Mouse (Mus musculus) limb, embryonic 14.5 days (tissue): ENCODE measurements at regions not wholly inside any gene's neighbourhood (a gene's known extent, or its start where the extent isn't known, plus 50 kb on each side); places are given as distances from the start of the nearest gene placed in this dataset.

Source experiments
- ATAC-seq: fragments of 200-750 bp; cut with Nextera tagmentation; 2 replicates; pipeline ENCODE4 v1.8.0; 2017; ENCODE audit warnings: low read depth, moderate number of reproducible peaks, moderate TSS enrichment; ENCODE audit not compliant: low FRiP score
- DNase-seq: peaks from one replicate; pipeline ENCODE4 v3.0.0-alpha.2; 2015; ENCODE audit warnings: low spot score
- H3K27ac ChIP-seq: fragments of 300-500 bp; sonication (generic); replicated peaks from 2 replicates; pipeline ENCODE4 v1.5.1; 2014; ENCODE audit warnings: low read depth, mild to moderate bottlenecking, low read length, moderate library complexity, mixed read lengths
- H3K27me3 ChIP-seq: fragments of 300-500 bp; sonication (generic); 2 replicates; pipeline ENCODE4 v1.6.1; 2014; ENCODE audit warnings: low read length, mixed read lengths; ENCODE audit not compliant: control insufficient read depth, insufficient read depth
- H3K36me3 ChIP-seq: fragments of 300-500 bp; sonication (generic); 2 replicates; pipeline ENCODE4 v1.6.1; 2014; ENCODE audit warnings: mild to moderate bottlenecking, low read length, moderate library complexity, mixed read lengths; ENCODE audit not compliant: control insufficient read depth, insufficient read depth
- H3K4me1 ChIP-seq: fragments of 300-500 bp; sonication (generic); 2 replicates; pipeline ENCODE4 v1.6.1; 2014; ENCODE audit warnings: antibody characterized with exemption, low read length, mixed read lengths; ENCODE audit not compliant: control insufficient read depth, insufficient read depth
- H3K4me2 ChIP-seq: fragments of 300-500 bp; sonication (generic); replicated peaks from 2 replicates; pipeline ENCODE4 v1.6.1; 2014; ENCODE audit warnings: low read depth, mild to moderate bottlenecking, low read length, moderate library complexity; ENCODE audit not compliant: severe bottlenecking
- H3K4me3 ChIP-seq: fragments of 300-500 bp; sonication (generic); replicated peaks from 2 replicates; pipeline ENCODE4 v1.5.1; 2014; ENCODE audit warnings: low read length
- H3K9ac ChIP-seq: fragments of 300-500 bp; sonication (generic); 2 replicates; pipeline ENCODE4 v1.6.1; 2014; ENCODE audit warnings: mild to moderate bottlenecking, low read depth, low read length, moderate library complexity; ENCODE audit not compliant: severe bottlenecking
- H3K9me3 ChIP-seq: fragments of 300-500 bp; sonication (generic); 2 replicates; pipeline ENCODE4 v1.6.1; 2016; ENCODE audit warnings: low read length; ENCODE audit not compliant: control insufficient read depth
- POLR2A ChIP-seq: fragments of 200-500 bp; IDR thresholded peaks from 2 replicates; pipeline ENCODE4 v1.8.0; 2012; ENCODE audit warnings: inconsistent platforms, mild to moderate bottlenecking, moderate library complexity, borderline replicate concordance; ENCODE audit not compliant: insufficient read depth, insufficient read length; ENCODE audit errors: extremely low read depth
- WGBS: fragments of 180-500 bp; shearing (Covaris S2); extraction: QIAGEN DNeasy Blood & Tissue Kit; methylation state at CpG from one replicate; pipeline ENCODE4 v1.1.7; 2014; 5-methylcytosine and 5-hydroxymethylcytosine counted together

DNA sequence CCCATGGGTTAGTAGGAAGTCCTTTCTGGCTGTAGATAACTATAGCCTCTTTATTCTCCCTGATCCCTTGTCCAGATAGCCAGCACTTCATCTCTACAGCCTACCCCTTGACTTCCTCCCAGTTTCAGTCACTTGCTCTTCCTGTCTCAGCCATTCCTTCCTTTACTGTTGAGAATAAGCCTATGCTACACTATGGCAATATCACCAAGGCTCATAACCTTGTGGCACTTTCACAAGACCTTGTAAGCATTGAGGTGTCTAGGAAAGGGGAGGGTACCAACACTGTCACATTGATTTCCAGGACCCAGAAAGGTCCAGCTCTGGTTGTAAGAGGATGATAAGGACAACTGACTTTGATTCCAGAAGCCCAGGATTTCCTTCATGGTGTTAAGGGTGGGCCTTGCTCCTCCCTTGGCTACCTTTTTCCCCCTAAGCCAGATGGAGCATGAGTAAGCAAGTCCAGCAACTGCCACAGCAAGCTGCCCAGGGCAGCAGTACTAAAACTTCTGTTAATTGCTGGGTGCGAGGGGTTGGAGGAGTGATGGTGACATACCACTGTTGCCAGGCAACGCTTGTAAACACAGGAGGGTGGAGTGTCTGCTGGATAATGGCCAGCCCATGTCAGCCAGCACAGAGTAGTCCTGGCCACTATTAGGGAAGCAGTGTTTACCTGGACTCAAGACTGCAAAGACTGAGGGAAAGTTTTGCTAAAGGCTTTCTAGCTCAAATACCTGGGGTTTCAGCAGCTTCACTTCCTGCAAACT is 75.7 kb downstream of the Ankrd16 start:
- ATAC-seq (peak; percentile 30), DNase-seq (peak; percentile 52)
- TF ChIP-seq POLR2A = no peak
- Histone ChIP-seq H3K9ac (no peak overlapping the region), H3K36me3 (no peaks in the 10 kb centered on the region), H3K4me3 (no peak overlapping the region), H3K4me2 (no peak overlapping the region), H3K27me3 (no peaks in the 10 kb centered on the region), H3K27ac (no peak overlapping the region), H3K9me3 (no peaks in the 10 kb centered on the region), H3K4me1 (no peaks in the 10 kb centered on the region)
- 8% methylated on average over 2 of the region's 2 CpGs for WGBS

- Histone ChIP-seq H3K36me3 (no peaks in the 10 kb centered on the region), H3K4me2 (no peak overlapping the region), H3K9ac (no peak overlapping the region), H3K4me1 (no peaks in the 10 kb centered on the region), H3K4me3 (no peak overlapping the region), H3K9me3 (peaks cover 6% of the 10 kb centered on the region; the same call in 1 of the 2 replicates), H3K27me3 (no peaks in the 10 kb centered on the region), H3K27ac (no peak overlapping the region)
- TF ChIP-seq POLR2A = no peak
- WGBS = 33% methylated on average over 2 of the region's 2 CpGs
- ATAC-seq (no peak), DNase-seq (no peak)
Measured at GRCm38 (mm10) chr2:11869983-11870382, 92.3 kb downstream of the Ankrd16 start.

GRCm38 (mm10) chr2:11880005-11880404 is 102.3 kb downstream of the Ankrd16 start:
- H3K27me3 ChIP-seq = no peaks in the 10 kb centered on the region
- no peak for DNase-seq
- WGBS = 13% methylated on average over 1 of the region's 1 CpGs
- TF ChIP-seq POLR2A = no peak
- H3K36me3 ChIP-seq = no peaks in the 10 kb centered on the region
- ATAC-seq = no peak
- no peak overlapping the region for H3K4me2 ChIP-seq
- 0 out of 2 replicates have a peak, but pooled peaks cover under 1% of the 10 kb centered on the region for H3K9me3 ChIP-seq
- no peak overlapping the region for H3K9ac ChIP-seq
- H3K4me3 ChIP-seq = no peak overlapping the region
- no peaks in the 10 kb centered on the region for H3K4me1 ChIP-seq
- no peak overlapping the region for H3K27ac ChIP-seq

DNA sequence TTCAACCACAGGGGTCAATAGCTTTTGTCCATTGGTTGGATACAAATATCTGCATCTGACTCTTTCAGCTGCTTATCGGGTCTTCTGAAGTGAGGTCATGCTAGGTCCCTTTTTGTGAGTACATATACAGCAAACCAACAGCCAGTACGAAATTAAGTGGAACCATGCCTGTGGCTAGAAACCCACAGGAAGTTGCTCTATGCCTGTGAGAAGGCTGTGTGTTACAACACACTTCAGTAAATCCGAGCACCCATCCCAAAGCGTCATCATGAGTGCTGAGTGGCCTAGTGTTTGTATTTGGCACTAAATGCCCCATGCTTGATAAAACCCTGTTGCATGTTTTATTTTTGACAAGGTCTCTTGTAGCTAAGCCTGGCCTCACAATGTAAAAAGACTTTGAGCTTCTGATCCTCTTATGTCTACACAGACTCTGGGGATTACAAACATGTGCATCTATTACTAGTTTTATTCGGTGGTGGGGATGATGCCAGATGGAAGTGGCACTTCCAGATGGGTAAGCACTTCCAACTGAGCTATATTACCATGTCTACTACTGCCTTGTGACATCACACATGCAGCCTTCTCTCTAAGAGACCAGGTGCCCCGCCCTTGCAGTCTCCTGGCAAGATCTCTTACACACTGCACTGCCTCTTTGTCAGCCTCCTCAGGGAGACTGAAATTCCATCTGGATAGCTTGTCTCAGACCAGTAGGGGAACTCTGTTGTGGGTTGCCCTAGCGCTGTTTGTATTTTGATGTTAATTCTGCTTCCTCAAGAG is 117.3 kb downstream of the Ankrd16 start:
- Histone ChIP-seq H3K4me1 (no peaks in the 10 kb centered on the region), H3K27me3 (no peaks in the 10 kb centered on the region), H3K27ac (no peak overlapping the region), H3K4me2 (no peak overlapping the region), H3K36me3 (no peaks in the 10 kb centered on the region), H3K9ac (no peak overlapping the region), H3K4me3 (no peak overlapping the region), H3K9me3 (no peaks in the 10 kb centered on the region)
- ATAC-seq (no peak), DNase-seq (no peak)
- TF ChIP-seq POLR2A = no peak
- 73% methylated on average over 7 of the region's 7 CpGs for WGBS

DNA sequence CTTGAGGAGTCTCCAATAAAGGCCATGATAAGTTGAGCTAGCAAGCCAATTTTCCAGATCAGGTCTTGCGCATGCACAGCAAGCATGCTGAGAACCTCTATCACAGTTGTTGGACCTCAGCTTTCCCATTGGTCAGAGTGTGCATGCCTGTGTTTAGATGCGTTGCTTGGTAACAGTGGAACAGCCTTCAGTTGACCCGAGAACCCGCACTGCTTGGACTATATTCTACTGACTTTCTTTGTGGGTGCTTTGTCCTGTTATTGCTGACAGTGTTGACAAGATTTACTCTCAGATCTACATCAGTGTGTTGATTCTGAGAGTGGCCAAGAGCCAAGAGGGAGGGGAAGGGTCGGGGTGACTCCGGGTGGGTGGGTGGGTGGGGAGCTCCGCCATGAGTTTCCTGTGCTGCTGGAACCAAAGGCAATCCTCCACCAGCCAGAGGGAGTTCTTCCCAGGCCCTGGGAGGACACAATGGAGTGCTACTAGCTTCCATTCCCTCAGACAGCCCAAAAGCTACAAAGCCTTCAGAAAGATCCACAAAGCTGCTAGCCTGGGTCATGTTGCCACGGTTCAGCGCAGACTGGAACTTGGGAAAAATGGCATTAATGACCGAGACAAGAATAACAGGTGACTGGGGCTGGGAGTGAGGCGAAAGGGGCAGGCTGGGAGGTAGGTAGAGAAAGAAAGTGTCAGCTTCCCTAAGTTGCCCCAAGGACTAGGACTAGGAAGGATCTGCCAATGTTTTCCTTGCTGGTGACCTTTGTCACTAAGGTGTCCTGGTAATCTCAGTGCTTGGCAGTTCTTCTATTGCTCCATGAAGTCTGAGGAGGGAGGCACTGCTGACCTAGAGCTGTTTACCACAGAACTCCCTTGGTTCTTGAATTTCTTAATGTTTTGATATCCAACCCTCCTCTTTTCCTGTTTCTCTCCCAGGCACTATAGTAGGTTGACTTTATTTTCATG is 122.3 kb downstream of the Ankrd16 start:
- DNase-seq = no peak
- Histone ChIP-seq H3K27ac (no peak overlapping the region), H3K27me3 (no peaks in the 10 kb centered on the region), H3K4me3 (no peak overlapping the region), H3K36me3 (no peaks in the 10 kb centered on the region), H3K9me3 (no peaks in the 10 kb centered on the region), H3K9ac (no peak overlapping the region), H3K4me2 (no peak overlapping the region), H3K4me1 (no peaks in the 10 kb centered on the region)
- no peak for ATAC-seq
- WGBS = 85% methylated on average over 11 of the region's 11 CpGs
- no peak for TF ChIP-seq POLR2A
